Mouse (Mus musculus): Measurements from ENCODE around the gene B4galt5.
"Not testable (repeated sequence)": the region's sequence is repeated elsewhere in the genome, so short reads cannot be mapped to it uniquely, and the experiment has no call there.

The B4galt5 gene

DNA sequence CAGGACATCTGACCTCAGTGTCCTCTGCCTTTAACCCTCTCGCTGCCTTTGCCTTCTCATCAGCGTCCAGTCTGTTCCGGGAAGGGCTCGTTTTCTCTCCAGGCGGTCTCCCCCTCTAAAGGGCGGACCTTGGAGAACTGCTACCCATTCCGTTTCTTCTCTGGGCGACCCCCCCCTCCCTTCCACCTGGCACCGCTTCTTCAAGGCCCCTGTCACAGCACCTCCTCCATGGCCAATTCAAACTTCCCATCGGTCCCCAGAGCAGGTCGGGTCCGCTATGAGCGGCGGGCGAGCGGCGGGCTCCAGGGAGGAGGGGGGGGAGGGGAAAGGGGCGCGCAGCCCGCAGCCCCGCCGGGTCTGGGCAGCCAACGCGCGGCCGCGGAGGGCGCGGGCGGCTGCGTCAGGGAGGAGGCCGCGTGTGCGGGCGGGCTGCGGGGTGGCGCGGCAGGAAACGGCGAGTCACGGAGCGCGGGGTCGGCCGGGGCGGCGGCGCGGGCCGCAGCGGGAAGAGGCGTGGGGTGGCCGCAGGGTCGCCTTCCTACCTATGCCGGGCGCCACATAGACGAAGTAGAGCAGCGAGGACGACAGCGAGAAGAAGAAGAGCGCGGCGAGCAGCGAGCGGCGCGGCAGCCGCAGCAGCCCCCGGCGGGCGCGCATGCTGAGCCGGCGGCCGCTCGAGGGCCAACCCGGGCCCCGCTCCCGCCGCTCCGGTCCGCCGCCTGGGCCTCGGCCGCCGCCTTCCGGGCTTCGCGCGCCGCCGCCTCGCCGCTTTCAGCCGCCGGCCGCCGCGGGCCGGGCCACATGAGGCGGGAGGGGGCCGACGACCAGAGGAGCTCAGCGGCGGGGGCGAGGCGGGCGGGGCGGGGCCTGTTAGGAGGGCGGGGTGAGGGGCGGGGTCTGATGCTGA is at the start of gene B4galt5:
Gene B4galt5, minus strand, starts transcription at position 808 of the 907 bp plus-strand sequence.
- in situ Hi-C loops (cut with MboI; ENCODE audit: low sequenced_read_pairs) = no loop called here

DNA sequence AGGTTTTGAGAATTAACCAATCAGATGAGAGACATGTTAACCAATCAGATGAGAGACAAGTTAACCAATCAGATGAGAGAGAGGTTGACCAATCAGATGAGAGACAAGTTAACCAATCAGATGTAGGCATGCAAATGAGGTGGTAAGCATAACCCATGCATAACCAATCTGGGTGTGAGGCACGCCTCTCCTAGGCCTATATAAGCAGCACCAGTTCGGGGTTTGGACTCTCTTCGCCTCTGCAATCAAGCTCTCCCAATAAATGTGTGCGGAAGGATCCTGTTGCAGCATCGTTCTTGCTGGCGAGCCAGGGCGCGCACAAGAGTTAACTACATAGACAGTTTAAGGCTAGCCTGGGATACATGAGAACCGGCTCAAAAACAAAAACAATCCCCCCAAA is 47.4 kb upstream of the B4galt5 start:
- in situ Hi-C loops (cut with MboI; ENCODE audit: low sequenced_read_pairs) = not testable (repeated sequence)

DNA sequence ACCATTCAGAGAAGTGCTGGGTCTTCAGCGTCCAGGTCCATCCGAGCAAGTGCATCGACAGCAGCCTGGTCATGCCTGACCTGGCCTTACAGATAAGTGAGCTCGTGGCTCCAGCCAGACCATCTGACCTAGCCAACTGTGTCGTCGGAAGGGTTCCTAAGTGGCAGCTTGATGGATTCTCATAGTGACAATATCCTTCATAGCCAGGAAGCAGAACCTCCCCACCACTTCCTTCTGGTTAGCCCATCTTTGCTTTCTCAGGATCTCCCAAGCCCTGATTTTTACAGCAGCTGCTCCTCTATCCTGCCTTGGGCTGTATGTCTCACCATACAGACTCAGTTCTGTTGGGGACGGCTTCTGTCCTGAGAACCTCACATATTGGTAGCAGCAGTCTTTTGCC is 45.4 kb upstream of the B4galt5 start:
- in situ Hi-C loops (cut with MboI; ENCODE audit: low sequenced_read_pairs) = no loop called here

DNA sequence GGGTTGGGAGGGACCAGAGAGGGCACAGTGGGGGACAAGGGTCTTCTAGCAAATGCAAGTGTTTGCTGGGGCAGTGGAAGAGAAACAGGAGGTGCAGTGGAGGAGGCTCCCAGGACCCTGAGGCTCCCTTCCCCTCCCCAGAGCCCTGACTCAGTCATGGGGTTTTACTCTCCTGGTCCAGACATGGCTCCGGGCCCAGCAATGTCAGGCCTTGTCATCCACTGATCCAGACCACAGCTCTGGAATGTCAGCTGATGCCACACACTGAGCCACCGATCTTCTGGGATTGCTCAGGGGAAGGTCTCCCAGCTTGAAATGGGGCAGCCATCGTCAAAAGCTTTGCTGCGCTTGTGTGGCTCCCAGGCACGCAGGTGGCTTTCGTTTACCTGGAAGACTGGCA is 38.0 kb upstream of the B4galt5 start:
- in situ Hi-C loops (cut with MboI; ENCODE audit: low sequenced_read_pairs) = no loop called here

DNA sequence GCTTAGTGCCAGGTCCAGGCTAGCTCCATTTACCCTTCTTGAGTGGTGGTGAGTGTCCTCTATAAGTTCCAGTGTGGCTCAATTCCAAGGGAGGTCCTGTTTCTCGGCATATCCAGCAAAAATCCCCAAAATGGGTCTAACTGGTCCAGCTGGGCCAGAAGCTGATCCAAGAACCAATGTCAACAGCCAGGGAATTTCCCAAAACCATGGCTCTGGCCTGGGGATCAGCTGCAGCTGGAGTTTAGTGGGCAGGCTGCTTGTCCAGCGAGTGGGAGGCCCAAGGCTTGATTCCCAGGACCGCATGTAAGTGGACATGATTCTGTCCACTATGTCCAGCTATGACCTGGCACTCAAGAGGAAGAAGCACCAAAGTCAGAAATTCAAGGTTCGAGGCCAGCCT is 37.5 kb upstream of the B4galt5 start:
- in situ Hi-C loops (cut with MboI; ENCODE audit: low sequenced_read_pairs) = no loop called here

DNA sequence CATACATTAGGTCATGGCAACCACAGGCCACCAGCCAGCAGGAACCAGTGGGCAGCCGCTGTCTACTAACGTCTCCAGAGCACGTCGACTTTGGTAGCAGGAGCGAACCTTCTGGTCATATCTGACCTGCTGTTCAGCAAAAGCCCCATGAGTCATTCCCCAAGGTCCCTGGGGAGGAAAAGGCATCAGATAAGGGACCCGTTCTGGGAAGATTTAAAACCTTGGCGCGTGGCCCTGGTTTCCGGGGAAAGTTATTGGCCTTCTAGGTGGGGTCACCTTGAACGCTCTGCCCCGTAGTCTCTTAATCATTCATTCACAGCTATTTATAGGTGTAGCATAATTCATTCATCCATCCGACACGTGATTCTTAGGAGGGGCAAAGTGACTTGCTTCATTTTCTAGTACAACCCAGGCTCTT is 34.7 kb upstream of the B4galt5 start:
- in situ Hi-C loops (cut with MboI; ENCODE audit: low sequenced_read_pairs) = no loop called here

DNA sequence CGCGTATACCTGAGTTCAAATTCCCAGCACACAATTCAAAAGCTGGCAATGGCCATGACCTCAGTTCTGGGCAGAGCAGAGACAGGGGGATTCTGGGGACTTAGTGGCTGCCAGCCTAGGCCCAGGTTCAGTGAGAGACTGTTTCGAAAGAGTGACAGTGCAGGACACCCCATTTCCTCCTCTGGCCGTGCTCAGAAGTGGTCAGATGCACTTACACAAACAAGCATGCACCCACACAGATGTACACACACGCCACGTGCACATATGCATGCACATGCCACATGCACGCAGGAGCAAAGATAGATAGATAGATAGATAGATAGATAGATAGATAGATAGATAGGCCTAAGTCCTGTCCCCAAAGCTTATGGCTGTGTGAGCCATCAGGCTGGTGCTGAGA is 33.4 kb upstream of the B4galt5 start:
- in situ Hi-C loops (cut with MboI; ENCODE audit: low sequenced_read_pairs) = no loop called here

DNA sequence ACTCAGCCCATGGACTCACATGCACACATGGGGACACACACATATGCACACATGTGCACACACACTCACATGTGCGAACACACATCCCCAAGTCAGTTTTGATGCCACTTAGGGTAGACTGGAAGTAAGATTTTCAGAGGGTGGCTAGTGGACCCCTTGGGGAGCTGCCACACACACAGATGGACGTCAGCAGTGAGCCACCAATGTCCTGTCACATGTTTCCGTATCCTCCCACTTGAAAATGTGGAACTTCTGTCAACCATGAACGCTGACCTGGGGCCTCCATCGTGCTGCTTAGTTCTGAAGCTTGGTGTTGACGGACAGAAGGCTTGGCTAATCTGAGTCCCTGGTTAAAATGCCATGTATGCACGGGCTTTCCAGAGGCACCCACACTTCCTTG is 32.6 kb upstream of the B4galt5 start:
- in situ Hi-C loops (cut with MboI; ENCODE audit: low sequenced_read_pairs) = no loop called here

DNA sequence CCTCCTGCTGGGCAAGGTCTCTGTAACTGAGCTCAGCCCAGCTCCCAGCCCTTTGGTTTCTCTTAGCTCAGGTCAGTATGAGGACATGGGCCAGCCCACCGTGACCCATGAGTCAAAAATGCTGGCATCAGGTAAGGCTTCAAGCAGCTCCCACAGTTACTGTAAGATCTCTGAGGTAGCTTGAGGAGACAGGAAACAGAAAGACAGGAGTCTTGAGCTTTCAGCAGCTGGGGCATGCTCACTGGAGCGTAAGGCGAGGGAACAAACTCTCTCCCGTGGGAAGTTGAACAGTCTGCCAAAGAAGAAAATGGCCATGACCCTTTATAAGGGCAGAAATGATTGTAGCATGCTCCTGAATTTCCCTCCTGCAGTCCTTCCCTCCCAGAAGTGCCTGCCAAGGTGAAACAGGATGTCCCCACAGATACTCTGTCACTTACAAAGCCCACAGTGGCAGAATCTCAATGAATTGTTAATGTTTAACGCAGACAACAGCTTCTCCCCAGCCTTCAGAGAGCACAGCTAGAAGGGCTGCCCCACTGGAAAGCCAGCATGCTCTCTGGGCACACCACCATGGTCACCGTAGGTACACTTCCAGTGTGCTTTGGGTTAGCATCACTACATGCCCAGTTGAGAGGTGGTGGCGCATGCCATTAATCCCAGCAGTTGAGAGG is 31.8 kb upstream of the B4galt5 start:
- in situ Hi-C loops (cut with MboI; ENCODE audit: low sequenced_read_pairs) = no loop called here

DNA sequence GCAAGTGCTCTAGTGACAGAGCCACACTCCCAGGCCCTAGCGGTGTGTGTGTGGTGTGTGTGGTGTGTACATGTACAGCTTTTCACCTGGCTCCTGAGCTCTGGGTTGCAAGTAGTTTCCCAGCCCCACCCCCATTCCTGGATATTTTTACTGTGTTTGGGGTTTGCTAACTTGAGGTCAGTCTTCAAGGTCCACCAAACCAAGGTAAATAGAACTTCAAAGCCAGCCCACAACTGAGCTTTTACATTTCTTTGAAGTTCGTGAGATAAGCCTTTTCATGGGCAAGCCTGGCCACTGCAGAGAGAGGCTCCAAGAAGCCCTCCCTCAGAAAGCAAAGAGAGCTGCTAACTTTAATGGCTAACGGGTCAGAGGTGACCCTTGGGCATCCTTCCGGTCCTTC is 30.0 kb upstream of the B4galt5 start:
- in situ Hi-C loops (cut with MboI; ENCODE audit: low sequenced_read_pairs) = no loop called here

DNA sequence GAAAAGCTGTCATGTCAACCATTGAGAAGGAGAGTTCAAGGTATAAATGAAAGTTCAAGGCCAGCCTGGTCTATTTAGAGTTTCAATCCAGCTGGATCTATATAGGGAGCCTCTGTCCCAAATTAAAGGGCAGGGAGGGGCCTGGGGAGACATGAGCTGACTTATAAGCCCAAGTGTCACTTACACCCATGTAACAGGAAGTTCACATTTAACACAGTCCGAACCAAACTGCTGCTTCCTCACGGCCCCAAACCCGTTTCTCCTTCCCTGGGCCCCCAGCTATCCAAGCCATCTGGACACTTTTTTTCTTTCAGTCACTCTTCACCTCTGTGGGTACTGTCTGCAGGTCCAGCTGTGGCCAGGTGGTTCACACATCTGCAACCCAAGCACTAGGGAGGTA is 28.7 kb upstream of the B4galt5 start:
- in situ Hi-C loops (cut with MboI; ENCODE audit: low sequenced_read_pairs) = no loop called here

DNA sequence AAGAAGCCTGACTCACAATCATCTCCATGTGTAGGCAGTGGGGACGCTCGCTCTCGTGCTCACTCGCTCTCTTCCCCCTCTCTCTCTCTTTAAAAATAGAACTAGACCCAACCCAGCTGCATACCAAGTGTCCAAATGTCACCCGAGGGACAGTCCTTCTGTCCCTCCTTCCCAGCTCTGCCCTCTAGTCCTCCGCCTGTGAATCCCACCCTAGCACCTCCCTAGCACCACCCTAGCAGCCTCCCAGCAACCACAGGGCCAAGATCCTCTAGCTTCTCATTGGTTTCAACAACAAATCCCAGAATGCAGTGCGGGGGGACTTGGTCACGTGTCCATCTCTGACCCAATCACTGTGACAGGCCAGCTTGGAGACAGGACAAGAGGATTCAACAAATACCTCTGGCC is 27.2 kb upstream of the B4galt5 start:
- in situ Hi-C loops (cut with MboI; ENCODE audit: low sequenced_read_pairs) = no loop called here

DNA sequence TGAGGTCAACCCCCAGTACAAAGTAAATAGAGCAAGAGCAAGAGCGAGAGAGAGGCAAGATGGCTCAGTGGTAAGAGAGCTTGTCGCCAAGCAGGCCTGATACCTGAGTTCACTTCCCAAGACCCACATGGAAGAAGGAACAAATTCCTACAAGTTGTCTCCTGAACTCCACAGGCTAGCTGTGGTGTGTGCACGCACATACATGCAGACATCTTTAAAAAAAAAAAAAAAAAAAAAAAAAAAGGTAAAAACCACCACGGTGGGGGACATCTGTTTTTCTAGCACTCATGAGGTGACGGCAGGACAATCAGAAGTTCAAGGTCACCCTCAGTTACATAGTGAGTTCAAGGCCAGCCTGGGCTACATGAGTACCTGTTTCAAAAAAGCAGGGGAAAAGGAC is 26.7 kb upstream of the B4galt5 start:
- in situ Hi-C loops (cut with MboI; ENCODE audit: low sequenced_read_pairs) = no loop called here

DNA sequence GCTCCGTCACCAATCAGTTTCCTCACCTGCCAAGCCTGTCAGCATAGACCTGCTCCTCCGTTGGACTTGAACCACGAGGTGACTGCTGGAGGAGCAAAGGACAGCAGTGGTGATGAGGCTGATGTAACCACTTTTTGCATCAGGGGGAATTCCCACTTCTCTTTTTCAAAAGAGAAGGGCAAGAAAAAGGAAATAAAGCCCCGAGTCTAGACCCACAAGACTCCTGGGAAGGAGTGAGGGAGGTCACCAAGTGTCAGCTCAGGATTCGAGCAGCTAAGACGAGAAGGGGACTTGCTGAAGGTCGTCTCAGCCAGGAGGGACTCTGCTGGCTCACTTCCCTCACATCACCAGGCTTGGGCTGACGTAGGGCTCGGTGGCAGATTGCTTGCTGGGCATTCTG is 26.2 kb upstream of the B4galt5 start:
- in situ Hi-C loops (cut with MboI; ENCODE audit: low sequenced_read_pairs) = no loop called here

DNA sequence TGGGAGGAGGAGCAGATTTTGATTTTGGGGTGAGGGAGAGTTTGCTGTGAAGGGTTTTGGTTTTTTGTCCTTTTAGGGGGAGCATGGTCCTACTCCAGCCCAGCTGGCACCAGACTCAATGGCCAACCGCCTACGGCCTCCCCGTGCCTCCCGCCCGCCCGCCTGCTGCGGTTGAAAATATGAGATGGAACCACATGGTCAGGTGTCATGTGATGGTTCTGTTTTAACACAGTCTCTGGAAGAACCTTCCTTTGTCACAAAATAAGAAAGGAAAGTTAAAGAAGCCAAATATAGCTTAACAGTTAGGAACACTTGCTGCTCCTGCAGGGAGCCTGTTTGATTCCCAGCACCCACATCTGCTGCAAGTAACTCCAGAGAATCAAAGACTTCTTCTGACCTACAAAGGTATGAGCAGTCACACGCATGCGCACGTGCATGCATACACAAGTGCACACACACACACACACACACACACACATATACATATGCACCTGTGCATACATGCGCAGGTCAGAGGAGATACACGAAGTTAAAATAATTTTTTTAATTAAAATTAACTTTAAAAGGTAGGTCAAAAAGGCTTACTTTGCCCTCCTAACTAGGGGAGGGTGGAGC is 25.3 kb upstream of the B4galt5 start:
- in situ Hi-C loops (cut with MboI; ENCODE audit: low sequenced_read_pairs) = no loop called here

DNA sequence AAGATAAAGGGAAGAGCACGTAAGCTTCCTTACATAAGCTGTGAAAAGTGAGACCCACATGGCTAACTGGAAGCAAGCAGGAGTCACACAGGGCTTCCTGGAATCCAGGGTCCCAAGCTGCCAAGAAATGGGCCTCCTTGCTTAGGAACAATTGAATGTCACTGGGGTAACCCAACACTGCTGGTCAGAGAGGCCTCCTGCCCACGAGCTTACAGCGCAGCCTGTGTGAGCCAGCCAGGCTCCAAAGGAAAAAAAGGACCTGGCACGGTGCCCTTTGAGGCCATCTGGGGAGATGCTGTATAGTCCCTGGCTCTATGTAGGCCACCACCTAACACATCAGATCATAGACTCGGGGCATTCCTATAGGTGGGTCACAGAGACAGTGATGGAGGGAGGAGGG is 24.3 kb upstream of the B4galt5 start:
- in situ Hi-C loops (cut with MboI; ENCODE audit: low sequenced_read_pairs) = no loop called here

DNA sequence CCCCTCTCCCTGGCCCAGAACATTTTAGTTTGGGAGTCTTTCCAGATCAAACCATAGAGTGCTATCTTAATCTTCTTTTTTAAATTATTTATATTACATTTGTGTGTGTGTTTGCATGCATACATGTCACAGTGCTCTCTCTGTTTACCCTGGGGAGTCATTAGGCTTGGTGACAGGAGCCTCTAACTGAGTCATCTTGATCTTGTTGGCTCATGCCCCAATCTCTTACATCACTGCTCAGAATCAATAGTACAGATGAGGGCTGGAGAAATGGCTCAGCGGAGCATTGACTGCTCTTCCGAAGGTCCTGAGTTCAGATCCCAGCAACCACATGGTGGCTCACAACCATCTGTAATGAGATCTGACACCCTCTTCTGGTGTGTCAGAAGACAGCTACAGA is 22.5 kb upstream of the B4galt5 start:
- in situ Hi-C loops (cut with MboI; ENCODE audit: low sequenced_read_pairs) = no loop called here

DNA sequence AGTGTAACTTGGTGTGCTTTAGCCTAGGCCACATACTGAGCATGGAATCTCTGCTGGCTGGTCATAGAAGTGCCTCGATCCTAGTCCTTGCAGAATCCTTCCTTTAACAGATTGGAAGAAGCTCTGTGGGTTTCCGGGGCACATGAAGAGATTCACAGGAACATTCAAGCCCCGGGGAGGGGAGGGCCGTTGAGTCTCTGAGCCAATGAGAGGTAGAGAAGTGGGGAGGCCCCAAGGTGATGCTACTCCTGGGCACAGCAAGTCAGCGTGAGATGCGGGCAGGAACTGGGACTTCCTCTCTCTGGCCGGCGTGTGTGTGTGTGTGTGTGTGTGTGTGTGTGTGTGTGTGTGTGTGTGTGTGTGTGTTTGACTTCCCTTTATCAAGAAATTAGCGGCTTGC is 19.3 kb upstream of the B4galt5 start:
- in situ Hi-C loops (cut with MboI; ENCODE audit: low sequenced_read_pairs) = no loop called here

DNA sequence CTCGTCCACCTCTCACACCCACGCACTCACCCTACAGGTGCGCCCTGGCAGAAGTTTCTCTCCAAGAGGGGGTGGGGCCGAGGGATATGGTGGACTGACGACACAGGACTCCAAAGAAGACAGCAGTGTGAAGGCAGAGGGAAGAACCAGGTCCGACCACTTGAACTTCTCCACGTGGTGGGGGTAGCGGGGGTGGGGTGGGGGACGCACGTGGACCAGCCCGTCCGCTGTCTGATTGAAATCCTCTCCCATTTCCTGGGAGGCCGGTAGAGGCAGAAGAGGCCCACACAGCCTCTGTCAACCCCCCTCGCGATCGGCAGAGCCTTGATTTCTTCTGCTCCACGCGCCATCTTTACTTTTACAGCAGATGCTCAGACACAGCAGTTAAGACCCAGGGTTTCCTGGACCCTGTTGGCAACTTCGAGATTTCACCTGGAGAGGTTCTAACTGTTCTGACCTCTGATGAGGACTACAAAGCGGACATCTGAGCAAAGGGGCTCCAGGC is 18.8 kb upstream of the B4galt5 start:
- in situ Hi-C loops (cut with MboI; ENCODE audit: low sequenced_read_pairs) = no loop called here

DNA sequence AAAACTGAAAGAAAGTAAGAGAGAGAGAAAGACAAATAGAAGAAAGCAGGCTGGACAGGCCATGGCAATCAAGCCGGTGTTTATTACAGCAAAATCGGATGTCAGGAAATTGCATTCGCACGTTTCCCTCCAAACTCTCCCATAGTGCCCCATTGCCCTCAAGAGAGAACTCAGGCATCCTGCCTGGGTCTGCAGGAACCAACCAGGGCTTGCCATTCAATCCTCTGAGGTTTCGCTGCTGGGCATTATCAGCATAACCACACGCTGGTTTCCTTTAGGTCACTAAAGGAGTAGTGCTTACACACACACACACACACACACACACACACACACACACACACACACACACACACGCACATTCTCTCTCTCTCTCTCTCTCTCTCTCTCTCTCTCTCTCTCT is 18.3 kb upstream of the B4galt5 start:
- in situ Hi-C loops (cut with MboI; ENCODE audit: low sequenced_read_pairs) = no loop called here

DNA sequence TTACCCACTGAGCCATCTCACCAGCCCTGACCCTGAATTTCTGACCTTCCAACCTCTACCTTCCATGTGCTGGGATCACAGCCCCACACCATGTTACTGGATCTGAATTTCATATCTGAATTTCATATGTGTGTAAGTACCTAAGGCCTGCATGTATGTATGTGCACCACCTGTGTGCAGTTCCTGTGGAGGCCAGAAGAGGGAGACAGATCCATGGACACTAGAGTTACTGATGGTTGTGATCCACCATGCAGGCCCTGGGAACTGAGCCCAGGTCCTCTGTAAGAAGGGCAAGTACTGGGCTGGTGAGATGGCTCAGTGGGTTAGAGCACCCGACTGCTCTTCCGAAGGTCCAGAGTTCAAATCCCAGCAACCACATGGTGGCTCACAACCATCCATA is 16.1 kb upstream of the B4galt5 start:
- in situ Hi-C loops (cut with MboI; ENCODE audit: low sequenced_read_pairs) = no loop called here
